Mouse (Mus musculus): ENCODE results near the gene H2afz. TPM values are rescaled to one million over a fixed set of nuclear protein-coding genes. Genes with fewer than 3 reads are reported as not detected.
"Not testable (repeated sequence)": the region's sequence is repeated elsewhere in the genome, so short reads cannot be mapped to it uniquely, and the experiment has no call there.

Gene H2afz
- polyA plus RNA-seq (2012; rRNA removed), result 1,057 and 1,209 TPM in 2 replicates

DNA sequence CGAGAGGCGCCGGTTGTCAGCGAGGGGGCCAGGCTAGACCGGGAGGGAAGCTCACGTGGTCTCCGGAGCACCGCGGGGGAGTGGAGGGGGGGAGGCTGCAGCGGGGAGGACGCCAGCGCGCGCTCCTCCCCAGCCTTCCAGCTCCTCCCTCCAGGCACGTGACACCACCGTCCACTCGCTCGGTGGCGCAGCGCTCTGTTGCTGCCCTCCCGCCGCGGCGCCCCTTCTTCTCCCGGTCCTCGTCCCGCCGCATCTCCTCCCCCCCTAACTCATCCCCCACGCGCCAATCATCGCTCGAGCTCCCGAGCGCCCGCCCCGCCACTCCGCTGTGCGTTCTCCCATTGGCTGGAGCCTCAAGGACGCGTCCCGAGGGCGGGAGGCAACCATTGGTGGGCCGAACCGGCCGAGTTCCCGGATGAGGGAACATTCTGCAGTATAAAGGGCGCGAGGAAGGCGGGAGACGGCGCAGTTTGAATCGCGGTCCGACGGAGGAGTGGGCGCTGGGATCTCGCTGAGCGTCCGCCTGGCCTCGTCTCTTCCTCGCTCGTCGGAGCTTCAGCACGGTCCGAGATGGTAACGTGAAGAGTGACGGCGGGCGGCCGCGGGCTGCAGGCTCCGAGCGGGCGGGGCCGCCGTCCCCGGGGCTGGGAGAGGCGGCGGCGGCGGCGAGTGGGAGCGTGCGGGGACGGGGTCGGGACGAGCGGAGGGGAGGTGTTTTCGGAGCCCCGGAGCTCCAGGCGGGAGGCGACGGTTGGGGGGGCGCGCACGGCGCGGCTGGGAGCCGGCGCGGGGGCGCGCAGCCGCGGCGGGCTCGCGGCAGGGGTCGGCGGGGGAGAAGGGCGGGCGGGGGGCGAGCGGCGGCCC lies at the start of gene H2afz:
H2afz (plus strand) TSS at position 364 of the 864 bp plus-strand sequence.
- peak; percentile 86 for DNase-seq (ENCODE audit: low read depth, low spot score)
- 1% methylated on average over 104 of the region's 115 CpGs for WGBS

GRCm38 (mm10) chr3:137818713-137819112 lies 45.6 kb upstream of the H2afz start:
- no peak for DNase-seq (ENCODE audit: low read depth, low spot score)
- WGBS, result 24% methylated on average over 4 of the region's 4 CpGs

DNA sequence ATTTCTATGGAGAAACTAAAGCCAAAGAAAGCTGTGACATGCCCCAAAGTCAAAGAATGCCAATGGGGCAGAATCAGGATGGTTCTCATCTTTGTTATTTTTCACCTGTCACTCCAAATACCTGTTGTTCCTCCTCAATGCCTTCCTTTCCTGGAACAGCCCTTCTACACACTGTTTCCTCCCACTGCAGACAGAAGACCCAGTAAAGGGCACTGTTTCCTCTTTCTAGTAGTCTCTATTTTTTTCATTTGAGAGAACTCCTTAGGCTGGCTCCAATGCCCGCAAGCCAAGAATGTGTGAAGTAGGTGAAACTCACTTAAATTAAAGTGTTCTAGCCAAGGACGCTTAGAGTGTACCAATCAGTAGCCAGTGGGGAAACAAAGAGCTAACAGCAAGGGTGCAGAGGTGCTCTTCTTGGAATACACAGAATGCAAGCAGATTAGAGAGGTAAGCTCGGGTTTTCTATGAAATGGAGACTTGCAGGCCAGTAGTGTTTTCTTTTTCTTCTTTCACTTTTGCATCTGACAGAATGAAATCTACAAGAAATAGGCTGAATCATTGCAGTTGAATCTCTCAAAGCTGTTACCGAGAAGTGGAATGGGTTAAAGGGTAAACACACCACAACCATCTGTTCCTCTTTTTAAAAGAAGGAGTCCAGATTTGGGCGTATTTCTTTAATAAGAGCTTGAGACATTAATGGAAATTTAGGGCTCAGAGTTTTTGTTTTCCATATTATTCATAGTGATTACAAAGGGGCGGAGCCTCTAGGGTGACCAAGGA lies 43.4 kb upstream of the H2afz start:
- WGBS, result 72% methylated on average over 6 of the region's 6 CpGs

GRCm38 (mm10) chr3:137823317-137823716 lies 41.0 kb upstream of the H2afz start:
- DNase-seq (ENCODE audit: low read depth, low spot score), result no peak
- WGBS, result 89% methylated on average over 3 of the region's 3 CpGs

More for the DNA sequence above, 43.4 kb upstream of the H2afz start:
- DNase-seq (ENCODE audit: low read depth, low spot score), result no peak

DNA sequence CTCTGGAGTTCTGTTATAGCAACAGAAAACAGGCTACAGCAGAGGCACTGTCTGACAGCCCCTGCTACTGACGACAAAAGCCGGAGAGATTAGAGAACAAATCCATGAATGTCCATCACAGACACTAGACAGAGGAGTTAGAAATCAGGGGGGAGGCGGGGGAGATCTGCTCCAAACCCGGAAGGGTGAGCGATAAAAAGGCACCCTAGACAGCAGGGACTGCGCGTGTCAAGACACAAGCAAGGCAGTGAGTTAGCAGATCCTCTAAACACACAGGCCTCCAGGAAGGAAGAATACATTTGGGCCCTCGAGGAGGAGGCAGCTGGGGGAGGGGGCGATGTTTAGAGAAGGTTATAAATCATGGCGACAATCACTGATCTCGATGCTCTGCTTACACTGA lies 36.6 kb upstream of the H2afz start:
- DNase-seq (ENCODE audit: low read depth, low spot score), result no peak
- 39% methylated on average over 11 of the region's 11 CpGs for WGBS

DNA sequence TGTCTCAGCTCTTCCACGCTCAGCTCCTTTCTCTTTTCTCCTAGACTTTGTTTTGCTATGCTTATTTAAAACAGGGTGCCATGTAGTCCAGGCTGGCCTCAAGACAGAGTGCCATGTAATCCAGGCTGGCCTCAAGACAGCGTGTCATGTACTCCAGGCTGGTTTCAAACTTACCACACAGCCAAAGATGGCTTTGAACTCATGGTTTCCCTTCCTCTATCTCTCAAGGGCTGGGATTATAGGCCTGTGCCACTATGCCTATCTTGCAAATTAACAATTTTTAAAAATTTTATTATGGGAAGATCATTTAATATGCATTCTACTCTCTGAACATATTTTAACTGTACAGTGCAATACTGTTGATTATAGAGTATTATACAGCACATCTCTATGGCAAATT lies 33.1 kb upstream of the H2afz start:
- 90% methylated on average over 2 of the region's 2 CpGs for WGBS
- DNase-seq (ENCODE audit: low read depth, low spot score), result no peak

DNA sequence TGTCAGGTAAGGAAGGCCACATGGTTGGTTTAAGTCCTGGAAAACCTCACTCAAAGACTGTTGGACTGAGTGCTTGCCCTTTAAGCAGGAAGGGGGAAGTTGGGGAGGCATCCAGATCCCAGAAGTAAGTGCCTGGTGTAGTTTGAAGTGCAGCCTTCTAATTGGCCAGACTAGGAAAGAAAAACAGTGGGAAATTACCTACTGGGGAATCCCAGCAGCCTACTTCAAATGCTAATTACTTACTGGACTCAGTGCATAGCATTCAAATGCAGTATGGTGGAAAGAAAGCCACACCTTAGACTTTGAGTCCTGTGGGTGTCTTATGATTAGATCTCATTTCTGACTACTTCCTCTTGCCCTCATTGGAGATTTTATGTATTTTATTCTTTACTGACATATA lies 31.2 kb upstream of the H2afz start:
- DNase-seq (ENCODE audit: low read depth, low spot score), result no peak

GRCm38 (mm10) chr3:137833698-137834097 lies 30.6 kb upstream of the H2afz start:
- no peak for DNase-seq (ENCODE audit: low read depth, low spot score)
- 78% methylated on average over 4 of the region's 4 CpGs for WGBS

GRCm38 (mm10) chr3:137836543-137836942 lies 27.7 kb upstream of the H2afz start:
- 90% methylated on average over 1 of the region's 1 CpGs for WGBS
- DNase-seq (ENCODE audit: low read depth, low spot score), result no peak

DNA sequence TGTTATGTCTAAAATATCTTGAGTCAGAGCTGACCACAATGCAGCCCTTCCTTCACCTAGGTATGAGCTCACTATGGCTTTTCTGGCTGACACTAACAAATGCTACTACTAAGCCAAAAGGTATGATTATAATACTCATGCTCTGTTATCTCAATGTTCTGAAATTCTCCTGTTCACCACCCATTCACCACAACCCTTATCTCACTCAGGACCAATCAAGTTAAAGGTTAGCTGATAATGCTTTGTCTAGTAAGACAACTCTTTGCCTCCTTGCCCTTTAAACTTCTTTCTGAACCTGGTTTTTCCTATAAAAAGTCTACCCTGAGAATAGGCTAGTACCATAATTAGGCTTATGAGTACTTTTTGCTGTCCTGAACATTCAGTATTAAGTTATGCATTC lies 26.1 kb upstream of the H2afz start:
- no peak for DNase-seq (ENCODE audit: low read depth, low spot score)

GRCm38 (mm10) chr3:137842944-137843343 lies 21.3 kb upstream of the H2afz start:
- no peak for DNase-seq (ENCODE audit: low read depth, low spot score)
- WGBS, result 90% methylated on average over 1 of the region's 1 CpGs

DNA sequence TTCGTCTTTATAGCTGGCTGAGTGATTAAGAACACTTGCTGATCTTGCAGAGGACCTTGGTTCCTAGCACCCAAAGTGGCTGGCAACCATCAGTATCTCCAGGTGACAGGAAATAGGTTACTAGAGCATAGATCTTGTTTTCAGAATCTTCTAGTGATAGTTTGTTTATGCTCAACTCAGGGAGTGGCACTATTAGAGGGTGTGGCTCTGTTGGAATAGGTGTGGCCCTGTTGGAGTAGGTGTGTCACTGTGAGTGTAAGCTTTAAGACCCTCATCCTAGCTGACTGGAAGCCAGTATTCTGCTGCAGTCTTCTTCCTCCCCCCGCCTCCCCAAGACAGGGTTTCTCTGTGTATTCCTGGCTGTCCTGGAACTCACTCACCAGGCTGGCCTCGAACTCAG lies 20.0 kb upstream of the H2afz start:
- WGBS, result 88% methylated on average over 3 of the region's 3 CpGs
- no peak for DNase-seq (ENCODE audit: low read depth, low spot score)

DNA sequence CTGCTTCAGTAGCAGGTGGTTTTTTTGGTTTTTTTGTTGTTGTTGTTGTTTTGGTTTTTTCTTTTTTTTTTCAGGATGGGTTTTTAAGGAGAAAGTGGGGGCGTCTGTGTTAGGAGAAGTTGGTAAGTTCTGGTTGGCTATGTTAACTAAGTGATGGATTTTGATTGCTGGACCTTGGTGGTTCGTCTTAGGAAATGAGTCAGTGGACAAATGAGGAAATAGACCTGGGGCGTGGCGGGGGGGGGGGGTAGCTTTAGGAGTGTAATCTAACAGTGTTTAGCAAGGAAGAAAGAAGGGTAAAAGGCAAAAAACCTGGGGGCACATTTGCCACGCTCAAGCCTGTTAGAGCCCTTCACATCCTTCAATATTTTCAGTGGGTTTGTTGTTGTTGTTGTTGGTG lies 17.7 kb upstream of the H2afz start:
- WGBS, result 48% methylated on average over 5 of the region's 5 CpGs

DNA sequence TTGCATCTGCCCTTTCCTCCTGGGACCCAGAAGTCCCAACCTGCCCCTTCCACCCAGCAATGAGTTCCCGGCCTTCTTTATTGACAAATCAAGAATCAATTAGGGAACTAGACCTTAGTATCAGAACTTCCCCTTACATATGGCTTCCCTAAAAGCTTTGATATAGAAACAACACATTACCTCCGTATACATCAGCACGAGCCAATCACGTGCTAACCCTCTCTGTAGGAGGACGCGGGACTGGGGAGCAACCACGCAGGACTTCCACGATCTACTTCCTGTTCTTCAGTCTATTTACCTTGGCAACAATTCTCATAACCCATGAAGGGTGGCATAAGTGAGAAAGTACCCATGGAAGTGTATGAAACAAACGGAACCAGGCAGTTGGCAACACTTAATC lies 15.9 kb upstream of the H2afz start:
- no peak for DNase-seq (ENCODE audit: low read depth, low spot score)
- WGBS, result 52% methylated on average over 9 of the region's 9 CpGs

More for the DNA sequence above, 17.7 kb upstream of the H2afz start:
- no peak for DNase-seq (ENCODE audit: low read depth, low spot score)

DNA sequence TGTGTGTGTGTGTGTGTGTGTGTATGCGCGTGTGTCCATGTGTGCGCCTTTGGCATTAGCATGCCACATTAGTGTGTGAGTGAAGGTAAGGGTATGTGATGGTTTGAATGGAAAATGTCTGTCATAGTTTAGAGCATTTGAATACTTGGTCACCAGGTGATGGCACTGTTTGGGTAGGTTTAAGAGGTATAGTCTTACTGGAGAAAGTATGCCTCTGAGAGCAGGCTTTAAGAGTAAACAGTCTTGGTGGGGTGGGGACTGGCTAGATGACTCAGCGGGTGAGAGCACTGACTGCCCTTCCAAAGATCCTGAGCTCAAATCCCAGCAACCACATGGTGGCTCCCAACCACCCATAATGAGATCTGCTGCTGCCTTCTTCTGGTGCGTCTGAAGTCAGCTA lies 14.6 kb upstream of the H2afz start:
- 68% methylated on average over 5 of the region's 5 CpGs for WGBS
- no peak for DNase-seq (ENCODE audit: low read depth, low spot score)

- 93% methylated on average over 2 of the region's 2 CpGs for WGBS
- no peak for DNase-seq (ENCODE audit: low read depth, low spot score)
Measured at GRCm38 (mm10) chr3:137851196-137851595, 13.1 kb upstream of the H2afz start.

GRCm38 (mm10) chr3:137853011-137853410 lies 11.3 kb upstream of the H2afz start:
- 93% methylated on average over 1 of the region's 1 CpGs for WGBS

GRCm38 (mm10) chr3:137855328-137855727 lies 9.0 kb upstream of the H2afz start:
- DNase-seq (ENCODE audit: low read depth, low spot score), result no peak
- WGBS, result 42% methylated on average over 3 of the region's 3 CpGs

More at GRCm38 (mm10) chr3:137853011-137853410, 11.3 kb upstream of the H2afz start:
- DNase-seq (ENCODE audit: low read depth, low spot score), result not testable (repeated sequence)

- WGBS, result 24% methylated on average over 7 of the region's 7 CpGs
- no peak for DNase-seq (ENCODE audit: low read depth, low spot score)
Measured at GRCm38 (mm10) chr3:137856061-137856460, 8.2 kb upstream of the H2afz start.

DNA sequence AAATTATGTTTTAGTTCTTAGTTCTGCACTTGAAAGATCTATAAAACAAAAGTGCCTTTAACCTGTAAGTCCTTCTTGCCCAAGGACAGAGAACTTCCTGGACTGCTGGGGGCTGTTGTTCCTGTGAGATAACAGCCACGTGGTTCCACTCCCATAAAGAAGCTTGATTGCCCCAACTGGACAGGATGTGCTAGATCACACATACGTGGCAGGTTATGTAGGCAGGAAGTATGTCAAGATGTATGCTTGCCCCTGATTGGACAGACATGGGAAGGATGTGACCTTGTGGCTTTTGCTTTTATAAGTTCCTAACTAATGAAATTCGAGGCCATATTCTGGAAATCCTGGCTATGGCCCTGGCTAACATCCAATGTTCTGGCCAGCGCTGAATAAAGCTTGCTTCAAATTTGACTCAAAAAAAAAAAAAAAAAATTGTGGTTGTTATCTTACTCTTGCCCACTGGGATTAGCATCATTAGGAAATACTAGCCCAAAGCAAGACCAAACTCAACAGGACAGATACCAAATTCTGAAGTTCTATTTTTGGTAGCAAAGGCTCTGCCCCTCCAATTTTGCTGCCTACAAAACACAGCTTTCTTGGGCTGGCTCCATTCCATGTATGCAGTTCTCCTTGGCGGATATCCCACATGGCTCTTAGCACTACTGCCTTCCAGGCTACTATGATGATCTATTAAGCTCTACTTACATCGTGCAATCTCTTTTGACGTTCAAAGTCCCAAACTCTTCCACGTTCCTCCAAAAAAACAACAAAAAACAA lies 3.7 kb upstream of the H2afz start:
- no peak for DNase-seq (ENCODE audit: low read depth, low spot score)
- 51% methylated on average over 8 of the region's 8 CpGs for WGBS
